Mouse (Mus musculus) liver, embryonic 14.5 days (tissue): ENCODE data around the gene Gm527.

ENCODE experiments used
- CTCF ChIP-seq: IDR thresholded peaks from 2 replicates; pipeline ENCODE4 v1.5.1; 2016; ENCODE audit warnings: antibody characterized with exemption, low read depth, control low read depth
- EP300 ChIP-seq: IDR thresholded peaks from 2 replicates; pipeline ENCODE4 v1.6.1; 2016; ENCODE audit warnings: antibody characterized with exemption, low read depth

- TF ChIP-seq CTCF, result no peak
- TF ChIP-seq EP300, result no peak
Observed at GRCm38 (mm10) chr12:64972063-64972462, 54.4 kb downstream of the Gm527 start.
